Mouse (Mus musculus): ENCODE results near the gene Acsl1. TPM values are rescaled to one million over a fixed set of nuclear protein-coding genes. Genes with fewer than 3 reads are reported as not detected.

Gene Acsl1
- total RNA-seq, 4 experiments from 2014 or later = 50.1 to 55.8 (median 53.3) TPM

GRCm38 (mm10) chr8:46475404-46475803 is 4.6 kb downstream of the Acsl1 start:
- no peak for DNase-seq (ENCODE audit: low spot score in 2 of 2)

- no peak for DNase-seq (ENCODE audit: low spot score in 2 of 2)
These were observed 5.1 kb downstream of the Acsl1 start for GRCm38 (mm10) chr8:46475942-46476341.

- DNase-seq (ENCODE audit: low spot score in 2 of 2) = no peak
These were observed 7.1 kb downstream of the Acsl1 start for GRCm38 (mm10) chr8:46477747-46478458.

GRCm38 (mm10) chr8:46478783-46479182 is 7.9 kb downstream of the Acsl1 start:
- no peak for DNase-seq (ENCODE audit: low spot score in 2 of 2)

- no peak for DNase-seq (ENCODE audit: low spot score in 2 of 2)
These were observed 9.1 kb downstream of the Acsl1 start for GRCm38 (mm10) chr8:46479794-46480532.

- no peak for DNase-seq (ENCODE audit: low spot score in 2 of 2)
These were observed 9.7 kb downstream of the Acsl1 start for GRCm38 (mm10) chr8:46480533-46480900.

- no peak for DNase-seq (ENCODE audit: low spot score in 2 of 2)
These were observed 11.9 kb downstream of the Acsl1 start for GRCm38 (mm10) chr8:46482771-46483170.

- DNase-seq (ENCODE audit: low spot score in 2 of 2) = no peak
These were observed 12.4 kb downstream of the Acsl1 start for GRCm38 (mm10) chr8:46483247-46483646.

GRCm38 (mm10) chr8:46484077-46484476 is 13.2 kb downstream of the Acsl1 start:
- no peak for DNase-seq (ENCODE audit: low spot score in 2 of 2)

- no peak for DNase-seq (ENCODE audit: low spot score in 2 of 2)
These were observed 14.2 kb downstream of the Acsl1 start for GRCm38 (mm10) chr8:46484931-46485463.

- DNase-seq (ENCODE audit: low spot score in 2 of 2) = peak in 1 of 2 experiments; percentile 28
These were observed 17.3 kb downstream of the Acsl1 start for GRCm38 (mm10) chr8:46488085-46488561.

GRCm38 (mm10) chr8:46489196-46489595 is 18.4 kb downstream of the Acsl1 start:
- DNase-seq (ENCODE audit: low spot score in 2 of 2) = no peak

GRCm38 (mm10) chr8:46490250-46490649 is 19.4 kb downstream of the Acsl1 start:
- no peak for DNase-seq (ENCODE audit: low spot score in 2 of 2)

- DNase-seq (ENCODE audit: low spot score in 2 of 2) = no peak
These were observed 20.0 kb downstream of the Acsl1 start for GRCm38 (mm10) chr8:46490821-46491220.

GRCm38 (mm10) chr8:46493495-46494170 is 22.8 kb downstream of the Acsl1 start:
- DNase-seq (ENCODE audit: low spot score in 2 of 2) = no peak

GRCm38 (mm10) chr8:46496852-46497251 is 26.0 kb downstream of the Acsl1 start:
- no peak for DNase-seq (ENCODE audit: low spot score in 2 of 2)

- no peak for DNase-seq (ENCODE audit: low spot score in 2 of 2)
These were observed 26.6 kb downstream of the Acsl1 start for GRCm38 (mm10) chr8:46497314-46498011.

GRCm38 (mm10) chr8:46499376-46500061 is 28.7 kb downstream of the Acsl1 start:
- DNase-seq (ENCODE audit: low spot score in 2 of 2) = no peak

GRCm38 (mm10) chr8:46502333-46503071 is 31.7 kb downstream of the Acsl1 start:
- no peak for DNase-seq (ENCODE audit: low spot score in 2 of 2)
